Mouse (Mus musculus): ENCODE data around the gene BC048507. TPM values are rescaled to one million over a fixed set of nuclear protein-coding genes. Genes with fewer than 3 reads are reported as not detected.

Gene BC048507
- polyA plus RNA-seq (2017; shearing (Covaris generic)), result not detected

DNA sequence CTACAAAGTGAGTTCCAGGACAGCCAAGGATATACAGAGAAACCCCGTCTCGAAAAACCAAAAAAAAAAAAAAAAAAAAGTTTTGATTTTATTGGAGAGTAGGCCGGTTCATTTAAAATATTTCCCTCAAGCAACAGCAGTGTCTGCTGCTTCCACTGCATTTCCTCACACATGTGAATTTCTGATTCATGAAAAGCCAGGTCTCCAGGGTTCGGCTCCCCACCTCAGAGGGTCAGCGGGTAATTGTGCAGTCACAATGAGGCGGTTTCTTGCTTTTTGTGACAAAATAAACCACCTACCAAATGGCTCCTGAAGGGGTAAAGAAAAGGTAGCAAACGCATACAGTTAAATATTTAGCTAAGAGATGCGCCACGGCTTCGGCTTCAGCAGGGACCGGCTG, at the start of gene BC048507:
BC048507 (plus strand) TSS at position 301 of the 400 bp plus-strand sequence.

GRCm38 (mm10) chr13:67813710-67814660, 49.1 kb upstream of the BC048507 start, which contains the start of gene Zfp273:
Gene Zfp273, plus strand, starts transcription at chr13:67813740.

DNA sequence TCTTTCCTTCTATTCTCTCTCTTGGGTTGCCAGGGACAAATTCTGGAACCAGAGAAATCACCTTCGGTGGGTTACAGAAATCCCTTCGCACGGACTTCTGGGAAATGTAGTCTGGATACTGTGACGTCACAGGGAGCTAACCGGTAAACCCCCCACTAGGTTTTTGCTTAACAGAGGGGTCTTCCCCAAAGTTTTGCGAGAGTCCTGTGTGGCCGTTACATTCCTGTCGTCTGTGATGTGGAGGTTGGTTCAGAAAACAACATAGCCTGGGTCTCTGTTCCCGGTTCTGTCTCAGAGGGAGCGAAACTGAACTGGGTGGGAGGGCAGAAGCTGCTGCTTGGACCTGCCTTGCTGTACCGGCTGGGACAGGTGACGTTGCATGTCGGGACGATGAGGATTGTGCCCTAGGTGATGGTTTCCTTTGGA, 32.2 kb upstream of the BC048507 start, which contains the start of gene Gm10037:
Gm10037 (plus strand) TSS at position 196 of the 426 bp plus-strand sequence.

Other genes with a start within 250 kb of the BC048507 start
- 3.1 TPM for gene Gm49345, start 225.6 kb upstream of the BC048507 start, polyA plus RNA-seq (2017; shearing (Covaris generic))
- 4.8 TPM for gene Zfp729a, start 225.5 kb upstream of the BC048507 start, polyA plus RNA-seq (2017; shearing (Covaris generic))
- 12.5 TPM for gene Zfp738, start 176.3 kb upstream of the BC048507 start, polyA plus RNA-seq (2017; shearing (Covaris generic))
- 8.0 TPM for gene Zfp65, start 134.2 kb upstream of the BC048507 start, polyA plus RNA-seq (2017; shearing (Covaris generic))
- 2.1 TPM for gene Zfp85, start 108.1 kb upstream of the BC048507 start, polyA plus RNA-seq (2017; shearing (Covaris generic))
- not detected for gene Zfp493, start 83.6 kb upstream of the BC048507 start, polyA plus RNA-seq (2017; shearing (Covaris generic))
- 1.2 TPM for gene Zfp273, start 49.6 kb upstream of the BC048507 start, polyA plus RNA-seq (2017; shearing (Covaris generic))
- not detected for gene Gm10037, start 32.2 kb upstream of the BC048507 start, polyA plus RNA-seq (2017; shearing (Covaris generic))

Data from effector memory CD4-positive, alpha-beta T cell, adult 7 months (primary cell).